Mouse (Mus musculus): ENCODE results near the gene Ubc. TPM values are rescaled to one million over a fixed set of nuclear protein-coding genes. Genes with fewer than 3 reads are reported as not detected.
A peak's percentile ranks its signal among the peaks of the same experiment; 100 is the strongest.

Gene Ubc
- polyA plus RNA-seq, 2 experiments: 221 to 313 TPM

DNA sequence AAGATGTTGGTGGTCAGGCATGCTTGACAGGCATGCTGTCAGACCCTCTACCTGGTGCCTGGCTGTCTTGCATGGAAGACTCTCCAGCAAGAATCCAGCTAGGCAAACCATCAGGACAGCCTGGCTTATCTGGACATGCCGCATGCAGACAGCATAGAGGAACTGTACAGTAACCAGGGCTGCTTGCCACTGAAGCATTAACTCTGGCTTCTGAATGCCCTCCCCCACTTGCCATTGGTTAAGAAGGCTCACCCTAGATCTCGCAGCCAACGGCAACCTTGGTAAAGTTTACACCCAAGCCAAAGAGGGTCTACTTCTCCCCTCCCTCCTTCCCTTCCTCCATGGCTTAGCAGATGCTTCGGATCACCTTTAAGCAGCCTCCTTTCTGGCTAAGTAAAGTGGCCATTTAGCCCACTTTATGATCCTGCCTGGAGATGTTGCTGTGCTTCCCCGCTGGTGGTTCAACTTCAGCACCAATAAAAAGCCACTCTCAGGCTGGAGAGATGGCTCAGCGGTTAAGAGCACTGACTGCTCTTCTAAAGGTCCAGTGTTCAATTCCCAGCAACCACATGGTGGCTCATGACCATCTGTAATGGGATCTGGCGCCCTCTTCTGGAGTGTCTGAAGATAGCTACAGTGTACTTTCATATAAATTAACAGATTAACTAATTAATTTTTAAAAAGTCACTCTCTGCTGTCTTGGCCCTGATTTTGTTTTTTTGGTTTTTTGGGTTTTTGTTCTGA, 18.9 kb downstream of the Ubc start:
- no peak for DNase-seq (ENCODE audit: low read depth in 3 of 3, low spot score in 3 of 3)
- WGBS (ENCODE audit: insufficient replicate concordance): 63% methylated on average over 7 of the region's 7 CpGs
- no peak overlapping the region for H3K9ac ChIP-seq (replicated peaks)
- no peak overlapping the region for H3K27ac ChIP-seq
- no peaks in the 10 kb centered on the region for H3K36me3 ChIP-seq (replicated peaks; ENCODE audit: control insufficient read depth, insufficient read depth, low read depth)
- no peak overlapping the region for H3K4me2 ChIP-seq (ENCODE audit: low read depth)
- TF ChIP-seq CTCF (IDR thresholded peaks at IDR 0.05; ENCODE audit: low read depth) (peak; percentile 44), EP300 (IDR thresholded peaks at IDR 0.05; ENCODE audit: low read depth) (no peak)
- H3K9me3 ChIP-seq (ENCODE audit: control insufficient read depth, low read length): no peaks in the 10 kb centered on the region
- no peak for ATAC-seq (ENCODE audit: insufficient read depth)
- no peak overlapping the region for H3K4me3 ChIP-seq (ENCODE audit: insufficient read depth in 1 of 2, low read depth in 2 of 2, low read length in 2 of 2)
- H3K4me1 ChIP-seq (replicated peaks; ENCODE audit: control insufficient read depth in 2 of 2, insufficient read depth in 2 of 2, low read length in 1 of 2): no peaks in the 10 kb centered on the region
- no peaks in the 10 kb centered on the region for H3K27me3 ChIP-seq (ENCODE audit: control insufficient read depth, insufficient read depth, low read length)

DNA sequence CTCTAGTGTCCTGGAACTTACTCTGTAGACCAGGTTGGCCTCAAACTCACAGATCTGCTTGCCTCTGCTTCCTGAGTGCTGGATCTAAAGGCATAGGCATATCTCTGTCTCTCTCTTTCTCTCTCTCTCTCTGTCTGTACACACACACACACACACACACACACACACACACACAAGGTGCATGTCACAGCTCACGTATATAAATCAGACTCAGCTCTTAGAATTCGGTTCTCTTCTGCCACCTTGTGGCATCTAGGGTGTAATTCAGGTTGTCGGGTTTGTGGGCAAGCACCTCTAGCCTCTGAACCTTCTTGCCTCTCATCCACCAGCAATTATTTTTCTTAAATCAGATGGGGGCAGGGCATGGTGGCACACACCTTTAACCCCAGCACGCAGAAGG, 21.4 kb downstream of the Ubc start:
- no peak overlapping the region for H3K27ac ChIP-seq
- no peak overlapping the region for H3K4me3 ChIP-seq (ENCODE audit: insufficient read depth in 1 of 2, low read depth in 2 of 2, low read length in 2 of 2)
- ATAC-seq (ENCODE audit: insufficient read depth) (no peak), DNase-seq (ENCODE audit: low read depth in 3 of 3, low spot score in 3 of 3) (no peak)
- no peaks in the 10 kb centered on the region for H3K4me1 ChIP-seq (replicated peaks; ENCODE audit: control insufficient read depth in 2 of 2, insufficient read depth in 2 of 2, low read length in 1 of 2)
- H3K9me3 ChIP-seq (ENCODE audit: control insufficient read depth, low read length): no peaks in the 10 kb centered on the region
- no peaks in the 10 kb centered on the region for H3K36me3 ChIP-seq (replicated peaks; ENCODE audit: control insufficient read depth, insufficient read depth, low read depth)
- H3K27me3 ChIP-seq (ENCODE audit: control insufficient read depth, insufficient read depth, low read length): no peaks in the 10 kb centered on the region; the same call in 1 of the 2 replicates
- H3K4me2 ChIP-seq (ENCODE audit: low read depth): no peak overlapping the region
- no peak overlapping the region for H3K9ac ChIP-seq (replicated peaks)
- WGBS (ENCODE audit: insufficient replicate concordance): 0% methylated on average over 4 of the region's 4 CpGs
- peak; percentile 85 for TF ChIP-seq CTCF (IDR thresholded peaks at IDR 0.05; ENCODE audit: low read depth)
- no peak for TF ChIP-seq EP300 (IDR thresholded peaks at IDR 0.05; ENCODE audit: low read depth)

DNA sequence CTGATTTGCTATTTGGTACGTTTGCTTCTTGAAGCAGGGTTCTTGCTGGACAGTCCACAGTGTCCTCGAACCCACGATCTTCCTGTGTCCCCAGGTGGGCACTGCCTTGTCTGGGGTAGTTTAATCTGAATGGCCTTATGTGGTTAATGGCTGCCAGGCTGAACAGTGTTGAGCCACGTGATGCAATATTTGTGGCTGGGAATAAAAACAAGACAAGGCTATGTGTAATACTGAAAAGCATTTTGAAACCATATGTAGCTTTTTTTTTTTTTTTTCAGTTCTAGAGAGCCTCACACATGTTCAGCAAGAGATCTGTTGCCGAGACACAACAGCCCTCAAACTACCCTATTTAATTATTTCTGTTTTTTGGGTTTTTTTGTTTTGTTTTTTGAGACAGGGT, 21.8 kb downstream of the Ubc start:
- ATAC-seq (ENCODE audit: insufficient read depth): no peak
- no peak overlapping the region for H3K4me3 ChIP-seq (ENCODE audit: insufficient read depth in 1 of 2, low read depth in 2 of 2, low read length in 2 of 2)
- WGBS (ENCODE audit: insufficient replicate concordance): 59% methylated on average over 5 of the region's 5 CpGs
- no peaks in the 10 kb centered on the region for H3K36me3 ChIP-seq (replicated peaks; ENCODE audit: control insufficient read depth, insufficient read depth, low read depth)
- no peak overlapping the region for H3K4me2 ChIP-seq (ENCODE audit: low read depth)
- DNase-seq (ENCODE audit: low read depth in 3 of 3, low spot score in 3 of 3): no peak
- no peak for TF ChIP-seq CTCF (IDR thresholded peaks at IDR 0.05; ENCODE audit: low read depth)
- TF ChIP-seq EP300 (IDR thresholded peaks at IDR 0.05; ENCODE audit: low read depth): no peak
- no peaks in the 10 kb centered on the region for H3K4me1 ChIP-seq (replicated peaks; ENCODE audit: control insufficient read depth in 2 of 2, insufficient read depth in 2 of 2, low read length in 1 of 2)
- H3K9me3 ChIP-seq (ENCODE audit: control insufficient read depth, low read length): no peaks in the 10 kb centered on the region
- H3K9ac ChIP-seq (replicated peaks): no peak overlapping the region
- no peak overlapping the region for H3K27ac ChIP-seq
- no peaks in the 10 kb centered on the region; the same call in 1 of the 2 replicates for H3K27me3 ChIP-seq (ENCODE audit: control insufficient read depth, insufficient read depth, low read length)

GRCm38 (mm10) chr5:125364851-125365429, 25.1 kb downstream of the Ubc start:
- H3K27me3 ChIP-seq (ENCODE audit: control insufficient read depth, insufficient read depth, low read length): no peaks in the 10 kb centered on the region; the same call in 1 of the 2 replicates
- no peak for ATAC-seq (ENCODE audit: insufficient read depth)
- H3K36me3 ChIP-seq (replicated peaks; ENCODE audit: control insufficient read depth, insufficient read depth, low read depth): no peaks in the 10 kb centered on the region
- TF ChIP-seq EP300 (IDR thresholded peaks at IDR 0.05; ENCODE audit: low read depth) (no peak), CTCF (IDR thresholded peaks at IDR 0.05; ENCODE audit: low read depth) (no peak)
- WGBS (ENCODE audit: insufficient replicate concordance): 59% methylated on average over 4 of the region's 4 CpGs
- no peak for DNase-seq (ENCODE audit: low read depth in 3 of 3, low spot score in 3 of 3)
- no peak overlapping the region for H3K27ac ChIP-seq
- H3K9me3 ChIP-seq (ENCODE audit: control insufficient read depth, low read length): no peaks in the 10 kb centered on the region
- no peak overlapping the region for H3K4me2 ChIP-seq (ENCODE audit: low read depth)
- peaks cover 0 to 2% of the 10 kb centered on the region in 2 experiments; a peak in 2 of 4 replicates for H3K4me1 ChIP-seq (replicated peaks; ENCODE audit: control insufficient read depth in 2 of 2, insufficient read depth in 2 of 2, low read length in 1 of 2)
- H3K4me3 ChIP-seq (ENCODE audit: insufficient read depth in 1 of 2, low read depth in 2 of 2, low read length in 2 of 2): no peak overlapping the region
- no peak overlapping the region for H3K9ac ChIP-seq (replicated peaks)

DNA sequence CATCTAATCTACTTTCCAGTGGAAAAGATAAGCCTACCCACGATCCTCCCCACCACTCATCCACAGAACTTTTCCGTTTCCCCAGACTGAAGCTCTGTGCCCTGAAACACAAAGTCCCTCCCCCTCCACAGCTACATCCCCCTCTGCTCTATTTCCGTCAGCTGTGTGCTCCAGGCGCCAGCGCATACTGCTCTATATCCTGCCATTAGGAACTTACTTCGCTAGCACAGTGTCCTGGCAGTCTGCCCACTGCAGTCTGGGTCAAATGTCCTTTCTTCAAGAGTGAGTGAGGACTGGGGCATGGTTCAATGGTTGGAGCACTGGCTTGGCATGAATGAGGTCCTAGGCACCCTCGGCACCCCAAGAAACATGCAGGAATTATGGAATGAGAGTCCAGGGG, 26.1 kb downstream of the Ubc start:
- no peaks in the 10 kb centered on the region for H3K9me3 ChIP-seq (ENCODE audit: control insufficient read depth, low read length)
- H3K9ac ChIP-seq (replicated peaks): no peak overlapping the region
- ATAC-seq (ENCODE audit: insufficient read depth) (no peak), DNase-seq (ENCODE audit: low read depth in 3 of 3, low spot score in 3 of 3) (no peak)
- no peak overlapping the region for H3K4me3 ChIP-seq (ENCODE audit: insufficient read depth in 1 of 2, low read depth in 2 of 2, low read length in 2 of 2)
- WGBS (ENCODE audit: insufficient replicate concordance): 34% methylated on average over 7 of the region's 7 CpGs
- TF ChIP-seq CTCF (IDR thresholded peaks at IDR 0.05; ENCODE audit: low read depth): no peak
- H3K27ac ChIP-seq: no peak overlapping the region
- no peaks in the 10 kb centered on the region; the same call in 1 of the 2 replicates for H3K27me3 ChIP-seq (ENCODE audit: control insufficient read depth, insufficient read depth, low read length)
- no peak overlapping the region for H3K4me2 ChIP-seq (ENCODE audit: low read depth)
- peaks cover 0 to 2% of the 10 kb centered on the region in 2 experiments; a peak in 2 of 4 replicates for H3K4me1 ChIP-seq (replicated peaks; ENCODE audit: control insufficient read depth in 2 of 2, insufficient read depth in 2 of 2, low read length in 1 of 2)
- H3K36me3 ChIP-seq (replicated peaks; ENCODE audit: control insufficient read depth, insufficient read depth, low read depth): no peaks in the 10 kb centered on the region
